Mouse (Mus musculus): ENCODE measurements around the gene Akr1b8. TPM values are rescaled to one million over a fixed set of nuclear protein-coding genes. Genes with fewer than 3 reads are reported as not detected.
"Not testable (repeated sequence)": the region's sequence is repeated elsewhere in the genome, so short reads cannot be mapped to it uniquely, and the experiment has no call there.

The Akr1b8 gene
- polyA plus RNA-seq, 1 experiment from 2014 or later = 18.9 TPM

DNA sequence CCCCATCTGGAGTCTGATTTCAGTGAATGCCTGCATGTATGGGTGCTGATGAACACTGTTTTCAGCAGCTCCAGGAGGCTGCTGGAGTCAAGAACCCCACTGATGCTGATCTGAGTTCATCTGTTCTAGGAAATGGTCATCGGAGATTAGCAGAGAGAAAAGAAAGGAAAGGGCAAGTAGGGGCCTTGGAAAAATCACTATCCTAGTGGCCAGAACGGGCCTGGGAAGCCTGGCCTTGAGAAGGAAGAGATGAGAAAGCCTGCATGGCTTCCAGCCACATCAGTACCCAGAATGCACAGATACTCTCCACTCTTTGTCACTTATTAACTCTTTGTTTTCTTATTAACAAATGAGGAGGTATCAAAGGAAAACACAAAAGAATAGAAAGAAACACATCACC is 46.8 kb downstream of the Akr1b8 start:
- no peaks in the 10 kb centered on the region for H3K36me3 ChIP-seq (ENCODE audit: control insufficient read depth, insufficient read depth, low read length)
- H3K27ac ChIP-seq (ENCODE audit: low read depth, low read length) = no peak overlapping the region
- no peak overlapping the region for H3K4me3 ChIP-seq (ENCODE audit: low read depth, low read length)
- H3K9ac ChIP-seq (ENCODE audit: low read length) = no peak overlapping the region
- 81% methylated on average over 2 of the region's 2 CpGs for WGBS
- no peaks in the 10 kb centered on the region for H3K4me1 ChIP-seq (replicated peaks; ENCODE audit: control insufficient read depth, insufficient read depth, low read length)
- no peak for DNase-seq (ENCODE audit: low spot score)
- H3K9me3 ChIP-seq (ENCODE audit: control insufficient read depth, low read length) = no peaks in the 10 kb centered on the region
- no peaks in the 10 kb centered on the region for H3K27me3 ChIP-seq (ENCODE audit: control insufficient read depth, insufficient read depth, low read length)
- H3K4me2 ChIP-seq (ENCODE audit: low read depth, low read length, severe bottlenecking) = no peak overlapping the region
- no peak for ATAC-seq (replicated peaks; ENCODE audit: low FRiP score)

DNA sequence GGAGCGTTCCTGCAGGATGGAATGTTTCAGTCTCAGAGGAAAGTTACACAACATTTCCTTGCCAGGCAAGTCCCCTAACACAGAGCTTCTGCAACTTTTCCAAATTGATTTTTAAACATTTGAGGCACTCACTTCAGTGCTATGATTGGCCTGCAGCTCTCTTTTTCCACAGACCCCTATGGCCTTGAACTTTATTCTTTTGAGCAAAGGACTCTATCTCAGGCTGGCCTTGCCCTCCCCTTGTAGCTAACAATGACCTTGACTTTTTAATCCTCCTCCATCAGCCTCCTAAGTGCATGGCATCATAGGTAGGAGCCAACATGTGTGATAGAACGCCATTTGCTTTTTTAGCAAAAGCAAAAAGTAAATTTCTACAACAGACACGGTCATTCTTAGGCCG is 52.8 kb downstream of the Akr1b8 start:
- Histone ChIP-seq H3K36me3 (ENCODE audit: control insufficient read depth, insufficient read depth, low read length) (no peaks in the 10 kb centered on the region), H3K4me1 (replicated peaks; ENCODE audit: control insufficient read depth, insufficient read depth, low read length) (no peaks in the 10 kb centered on the region), H3K9me3 (ENCODE audit: control insufficient read depth, low read length) (no peaks in the 10 kb centered on the region), H3K4me3 (ENCODE audit: low read depth, low read length) (no peak overlapping the region), H3K9ac (ENCODE audit: low read length) (no peak overlapping the region), H3K27me3 (ENCODE audit: control insufficient read depth, insufficient read depth, low read length) (no peaks in the 10 kb centered on the region), H3K27ac (ENCODE audit: low read depth, low read length) (no peak overlapping the region), H3K4me2 (ENCODE audit: low read depth, low read length, severe bottlenecking) (no peak overlapping the region)
- DNase-seq (ENCODE audit: low spot score) = no peak
- ATAC-seq (replicated peaks; ENCODE audit: low FRiP score) = no peak
- WGBS = 94% methylated on average over 4 of the region's 4 CpGs

DNA sequence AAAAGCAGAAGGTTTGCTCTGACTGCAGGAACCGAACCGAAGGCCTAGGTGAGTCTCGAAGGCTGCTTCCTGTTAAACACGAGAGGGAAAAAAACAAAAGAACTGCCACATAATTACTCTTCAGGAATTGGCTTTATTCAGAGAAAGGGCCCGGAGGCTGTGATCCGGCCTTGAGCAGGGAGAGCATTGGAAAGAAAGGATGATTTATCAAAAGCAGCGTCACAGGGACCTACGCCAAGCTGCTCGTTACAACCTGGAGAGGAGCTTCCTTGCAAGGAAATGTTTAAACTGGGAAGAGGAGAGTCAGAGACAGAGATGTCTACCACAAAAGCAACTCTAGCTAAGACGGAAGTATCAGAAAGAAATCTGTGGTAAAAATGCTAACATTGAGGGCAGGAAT is 53.5 kb downstream of the Akr1b8 start:
- no peak overlapping the region for H3K27ac ChIP-seq (ENCODE audit: low read depth, low read length)

GRCm38 (mm10) chr6:34412023-34412422 is 58.1 kb downstream of the Akr1b8 start, which contains the start of gene Akr1b7:
Akr1b7 (plus strand) TSS chr6:34412334.
- Histone ChIP-seq H3K9me3 (ENCODE audit: control insufficient read depth, low read length) (no peaks in the 10 kb centered on the region), H3K4me3 (ENCODE audit: low read depth, low read length) (no peak within 1 kb of the TSS), H3K4me1 (replicated peaks; ENCODE audit: control insufficient read depth, insufficient read depth, low read length) (no peaks in the 10 kb centered on the region), H3K4me2 (ENCODE audit: low read depth, low read length, severe bottlenecking) (no peak within 1 kb of the TSS), H3K9ac (ENCODE audit: low read length) (no peak within 1 kb of the TSS), H3K27me3 (ENCODE audit: control insufficient read depth, insufficient read depth, low read length) (no peaks in the 10 kb centered on the region), H3K27ac (ENCODE audit: low read depth, low read length) (no peak within 1 kb of the TSS), H3K36me3 (ENCODE audit: control insufficient read depth, insufficient read depth, low read length) (no peaks in the 10 kb centered on the region)
- ATAC-seq (replicated peaks; ENCODE audit: low FRiP score) (no peak), DNase-seq (ENCODE audit: low spot score) (no peak)
- WGBS = 87% methylated on average over 6 of the region's 6 CpGs

More for the DNA sequence above, 53.5 kb downstream of the Akr1b8 start:
- DNase-seq (ENCODE audit: low spot score) (no peak), ATAC-seq (replicated peaks; ENCODE audit: low FRiP score) (no peak)
- Histone ChIP-seq H3K4me3 (ENCODE audit: low read depth, low read length) (no peak overlapping the region), H3K4me1 (replicated peaks; ENCODE audit: control insufficient read depth, insufficient read depth, low read length) (no peaks in the 10 kb centered on the region), H3K9ac (ENCODE audit: low read length) (no peak overlapping the region), H3K36me3 (ENCODE audit: control insufficient read depth, insufficient read depth, low read length) (no peaks in the 10 kb centered on the region), H3K4me2 (ENCODE audit: low read depth, low read length, severe bottlenecking) (no peak overlapping the region), H3K27me3 (ENCODE audit: control insufficient read depth, insufficient read depth, low read length) (no peaks in the 10 kb centered on the region), H3K9me3 (ENCODE audit: control insufficient read depth, low read length) (no peaks in the 10 kb centered on the region)
- WGBS = 80% methylated on average over 10 of the region's 10 CpGs

DNA sequence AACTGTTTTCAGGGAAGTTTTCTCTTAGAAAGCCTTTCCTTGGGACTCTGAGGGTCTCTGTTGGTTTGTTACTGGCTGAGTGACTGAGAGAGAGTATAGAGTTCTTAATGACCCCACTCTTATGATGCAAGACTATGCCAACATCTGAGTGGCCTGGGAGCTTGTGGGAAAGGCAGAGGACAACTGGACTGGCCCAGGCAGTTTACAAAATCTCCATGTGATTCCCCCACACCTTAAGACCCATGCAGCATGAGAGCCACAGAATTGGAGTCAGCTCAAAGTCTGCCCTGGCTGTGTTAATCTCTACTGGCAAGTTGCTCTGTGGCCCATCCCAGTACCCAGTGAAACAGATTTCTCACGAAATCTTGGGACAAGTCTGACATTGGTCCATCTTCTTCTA is 58.8 kb downstream of the Akr1b8 start:
- Histone ChIP-seq H3K27ac (ENCODE audit: low read depth, low read length) (no peak overlapping the region), H3K27me3 (ENCODE audit: control insufficient read depth, insufficient read depth, low read length) (no peaks in the 10 kb centered on the region), H3K4me2 (ENCODE audit: low read depth, low read length, severe bottlenecking) (no peak overlapping the region), H3K36me3 (ENCODE audit: control insufficient read depth, insufficient read depth, low read length) (no peaks in the 10 kb centered on the region), H3K4me3 (ENCODE audit: low read depth, low read length) (no peak overlapping the region), H3K9ac (ENCODE audit: low read length) (no peak overlapping the region), H3K9me3 (ENCODE audit: control insufficient read depth, low read length) (no peaks in the 10 kb centered on the region), H3K4me1 (replicated peaks; ENCODE audit: control insufficient read depth, insufficient read depth, low read length) (no peaks in the 10 kb centered on the region)
- ATAC-seq (replicated peaks; ENCODE audit: low FRiP score) (no peak), DNase-seq (ENCODE audit: low spot score) (no peak)
- WGBS = 61% methylated on average over 1 of the region's 1 CpGs

- not testable (repeated sequence) for H3K4me1 ChIP-seq (replicated peaks; ENCODE audit: control insufficient read depth, insufficient read depth, low read length); H3K27me3 ChIP-seq (ENCODE audit: control insufficient read depth, insufficient read depth, low read length); H3K9me3 ChIP-seq (ENCODE audit: control insufficient read depth, low read length); ATAC-seq (replicated peaks; ENCODE audit: low FRiP score); H3K27ac ChIP-seq (ENCODE audit: low read depth, low read length); H3K9ac ChIP-seq (ENCODE audit: low read length); H3K4me2 ChIP-seq (ENCODE audit: low read depth, low read length, severe bottlenecking); H3K4me3 ChIP-seq (ENCODE audit: low read depth, low read length); H3K36me3 ChIP-seq (ENCODE audit: control insufficient read depth, insufficient read depth, low read length); DNase-seq (ENCODE audit: low spot score)
- 71% methylated on average over 1 of the region's 1 CpGs for WGBS
Measured at GRCm38 (mm10) chr6:34413386-34413785, 59.5 kb downstream of the Akr1b8 start.

GRCm38 (mm10) chr6:34416521-34416920 is 62.6 kb downstream of the Akr1b8 start:
- WGBS = 100% methylated on average over 2 of the region's 2 CpGs
- H3K27ac ChIP-seq (ENCODE audit: low read depth, low read length) = no peak overlapping the region
- H3K9me3 ChIP-seq (ENCODE audit: control insufficient read depth, low read length) = no peaks in the 10 kb centered on the region
- DNase-seq (ENCODE audit: low spot score) (no peak), ATAC-seq (replicated peaks; ENCODE audit: low FRiP score) (no peak)
- no peaks in the 10 kb centered on the region for H3K27me3 ChIP-seq (ENCODE audit: control insufficient read depth, insufficient read depth, low read length)
- H3K9ac ChIP-seq (ENCODE audit: low read length) = no peak overlapping the region
- no peaks in the 10 kb centered on the region for H3K36me3 ChIP-seq (ENCODE audit: control insufficient read depth, insufficient read depth, low read length)
- no peaks in the 10 kb centered on the region for H3K4me1 ChIP-seq (replicated peaks; ENCODE audit: control insufficient read depth, insufficient read depth, low read length)
- no peak overlapping the region for H3K4me3 ChIP-seq (ENCODE audit: low read depth, low read length)
- no peak overlapping the region for H3K4me2 ChIP-seq (ENCODE audit: low read depth, low read length, severe bottlenecking)

Other genes starting within 250 kb of the Akr1b8 start
- gene Slc35b4, start 177.0 kb upstream of the Akr1b8 start, polyA plus RNA-seq (2014; fragmentation: Nextera tagmentation; extraction: Ambion mirVana) = 47.1 and 49.6 TPM in 2 replicates
- 180 and 186 TPM in 2 replicates for gene Akr1b3, start 36.6 kb upstream of the Akr1b8 start, polyA plus RNA-seq (2014; fragmentation: Nextera tagmentation; extraction: Ambion mirVana)
- 11.0 and 11.2 TPM in 2 replicates for gene Akr1b10, start 30.1 kb downstream of the Akr1b8 start, polyA plus RNA-seq (2014; fragmentation: Nextera tagmentation; extraction: Ambion mirVana)
- not detected in 2 replicates for gene Akr1b7, start 58.2 kb downstream of the Akr1b8 start, polyA plus RNA-seq (2014; fragmentation: Nextera tagmentation; extraction: Ambion mirVana)
- gene Bpgm, start 122.1 kb downstream of the Akr1b8 start, polyA plus RNA-seq (2014; fragmentation: Nextera tagmentation; extraction: Ambion mirVana) = 71.2 TPM in 2 replicates
- 132 and 139 TPM in 2 replicates for gene Cald1, start 244.4 kb downstream of the Akr1b8 start, polyA plus RNA-seq (2014; fragmentation: Nextera tagmentation; extraction: Ambion mirVana)